Mouse (Mus musculus): ENCODE measurements around the gene Acot7. TPM values are rescaled to one million over a fixed set of nuclear protein-coding genes. Genes with fewer than 3 reads are reported as not detected.
A peak's percentile ranks its signal among the peaks of the same experiment; 100 is the strongest.

Gene Acot7
- total RNA-seq, 2 experiments from 2014 or later, result 15.0 to 18.5 TPM

DNA sequence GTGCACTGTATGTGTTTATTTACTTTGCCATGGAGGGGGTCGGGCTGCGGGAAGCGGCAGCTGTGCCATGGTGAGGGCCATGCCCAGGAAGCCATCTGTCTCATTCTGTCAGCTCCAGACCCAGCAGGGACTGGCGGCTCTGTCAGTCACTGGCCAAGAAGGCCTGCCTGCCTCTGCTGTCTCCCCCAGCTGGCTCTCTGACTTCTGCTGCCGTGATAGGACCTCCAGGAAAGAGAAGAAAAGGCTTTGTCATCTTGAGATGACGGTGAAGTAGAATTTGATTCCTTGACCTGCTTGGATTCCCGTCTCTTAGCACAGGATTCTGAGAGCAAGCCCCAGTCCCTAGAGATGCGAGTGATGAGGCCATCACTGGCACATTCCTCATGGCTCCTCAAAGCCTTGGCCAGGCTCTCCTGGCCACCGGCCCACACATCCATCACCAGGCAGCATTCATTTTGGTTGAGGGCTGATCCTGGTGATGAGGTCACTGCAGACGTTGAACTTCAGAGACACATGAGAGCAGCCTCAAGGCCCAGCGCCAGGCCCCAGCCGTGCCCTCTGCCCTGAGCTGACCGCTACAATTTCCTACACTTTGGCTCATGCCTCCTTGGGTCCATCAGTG lies 89.9 kb downstream of the Acot7 start:
- peak; percentile 68 to 70 for DNase-seq
- intact Hi-C loops (cut with DNase I), result no loop called here

DNA sequence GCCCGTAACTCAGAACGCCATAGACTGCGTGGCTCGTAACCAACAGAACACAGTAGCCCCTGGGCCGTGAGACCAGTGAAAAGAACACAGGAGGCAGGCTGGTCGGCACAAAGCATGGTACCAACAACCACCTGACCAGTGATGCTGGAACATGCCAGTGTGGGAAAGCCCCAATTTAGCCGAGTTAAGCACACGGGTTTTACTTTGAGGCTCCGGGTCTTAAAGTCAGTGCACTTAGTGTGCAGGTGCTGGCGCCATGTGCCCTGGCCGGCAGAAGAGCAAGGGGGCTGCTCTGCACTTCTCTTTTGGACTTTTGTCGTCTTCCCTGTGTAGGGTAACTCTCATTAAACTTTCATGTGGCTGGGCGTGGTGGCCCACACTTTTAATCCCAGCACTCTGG lies 92.0 kb downstream of the Acot7 start:
- intact Hi-C loops (cut with DNase I), result no loop called here
- no peak for DNase-seq

DNA sequence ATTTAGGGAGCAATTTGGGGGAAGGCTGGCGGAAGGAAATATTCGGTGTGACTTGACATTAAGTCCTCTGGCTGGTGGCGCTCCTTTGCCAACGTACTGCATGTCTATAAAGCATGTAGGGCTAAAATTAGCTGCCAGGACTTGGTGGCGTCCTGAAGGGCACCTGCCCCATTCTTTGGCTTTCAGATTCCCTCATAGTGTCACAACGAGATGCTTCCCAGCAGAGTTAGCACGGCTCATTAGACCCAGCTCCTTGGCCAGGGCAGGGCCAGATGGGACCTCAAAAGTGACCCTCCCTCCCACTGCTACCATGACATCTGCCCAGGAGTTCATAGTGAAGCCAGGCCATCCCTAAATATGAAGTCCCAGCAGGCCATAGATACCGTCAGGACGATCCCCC lies 92.7 kb downstream of the Acot7 start:
- intact Hi-C loops (cut with DNase I), result no loop called here
- DNase-seq, result no peak

DNA sequence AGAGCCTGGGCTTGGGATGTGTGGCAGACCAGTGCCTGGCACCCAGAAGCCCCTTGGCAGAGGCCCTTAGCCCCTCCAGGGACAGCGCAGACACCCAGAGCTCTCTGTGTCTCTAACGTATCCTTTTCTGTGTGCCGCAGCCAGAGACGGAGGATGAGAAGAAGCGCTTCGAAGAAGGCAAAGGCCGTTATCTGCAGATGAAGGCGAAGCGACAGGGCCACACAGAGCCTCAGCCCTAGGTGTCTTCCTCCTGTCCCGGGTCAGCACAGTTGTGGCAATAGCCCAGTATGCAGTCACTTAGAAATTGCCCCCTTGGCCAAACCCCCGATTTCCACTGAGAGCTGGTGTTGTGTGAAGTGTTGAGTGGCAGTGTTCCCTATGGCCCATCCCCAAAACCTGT lies 93.4 kb downstream of the Acot7 start:
- no peak for DNase-seq
- intact Hi-C loops (cut with DNase I), result no loop called here

DNA sequence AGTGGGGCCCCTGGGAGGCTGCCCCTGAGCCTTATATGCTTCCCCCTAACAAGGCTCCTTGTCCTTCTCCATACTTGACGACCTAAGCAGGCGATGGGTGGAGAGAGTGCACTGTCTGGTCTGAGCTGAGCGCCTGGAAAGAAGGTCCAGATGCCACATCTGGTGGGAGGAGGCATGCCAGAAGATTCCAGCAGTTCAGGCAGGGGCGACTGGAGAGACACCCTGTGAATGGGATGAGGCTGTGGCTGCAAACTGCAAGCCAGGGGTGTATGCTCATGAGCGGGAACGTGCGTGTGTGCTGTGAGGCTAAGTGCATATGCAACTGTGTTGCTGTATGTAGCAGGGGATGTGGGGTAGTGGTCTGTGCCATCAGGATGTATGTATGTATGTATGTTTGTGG lies 94.1 kb downstream of the Acot7 start:
- intact Hi-C loops (cut with DNase I), result loop anchor here (2.0 kb wide), 1 partner anchor 55 kb away; no protein-coding TSS in a partner anchor
- DNase-seq, result no peak

DNA sequence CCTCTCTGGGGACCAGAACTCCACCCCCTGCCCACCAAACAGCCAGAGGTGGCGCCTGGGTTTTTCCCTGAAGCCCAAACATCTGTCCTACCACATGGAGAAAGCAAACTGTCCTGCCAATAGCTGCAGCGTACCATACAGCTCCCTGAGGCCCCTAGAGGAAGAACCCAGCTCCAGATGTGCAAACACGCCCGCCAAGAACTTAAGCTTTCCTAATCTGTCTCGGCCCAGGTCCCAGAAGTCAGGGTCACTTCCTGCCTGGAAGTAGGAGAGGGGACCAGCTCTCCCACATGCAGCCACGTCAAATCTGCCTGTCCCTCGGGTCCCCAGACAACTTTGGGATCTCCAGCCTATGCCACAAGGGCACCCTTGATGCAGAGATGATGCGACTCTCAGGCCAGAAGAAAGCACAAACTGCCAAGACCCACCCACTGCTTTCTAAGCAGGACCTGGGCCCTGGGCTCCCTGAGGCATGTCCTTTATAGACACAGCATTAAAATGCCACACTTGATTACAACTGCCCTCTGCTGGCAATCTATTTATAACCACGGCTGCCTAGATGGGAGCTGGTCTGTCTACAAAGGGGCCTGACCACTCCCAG lies 94.6 kb downstream of the Acot7 start:
- intact Hi-C loops (cut with DNase I), result loop anchor here (2.0 kb wide), 1 partner anchor 56 kb away; no protein-coding TSS in a partner anchor
- peak; percentile 66 to 68 for DNase-seq

DNA sequence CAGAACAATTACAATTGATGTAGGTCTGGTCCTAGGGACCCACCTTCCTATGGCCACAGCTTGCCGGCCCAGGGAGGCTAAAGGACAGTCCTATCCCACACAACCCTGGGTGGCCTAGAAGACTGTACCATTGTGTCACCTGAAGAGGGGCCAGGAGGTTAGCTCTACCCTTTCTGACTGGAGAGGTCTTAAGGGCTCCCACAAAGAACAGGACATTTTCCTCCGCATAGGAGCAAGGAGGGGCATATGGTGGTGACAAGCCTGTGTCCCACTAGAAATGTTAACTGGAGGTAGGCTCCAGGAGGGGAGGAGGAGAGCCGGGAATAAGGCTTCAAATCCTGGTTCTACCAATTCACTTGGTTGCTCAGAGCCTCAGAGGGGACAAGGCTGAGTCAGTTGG lies 95.3 kb downstream of the Acot7 start:
- intact Hi-C loops (cut with DNase I), result loop anchor here (2.0 kb wide), 1 partner anchor 56 kb away; no protein-coding TSS in a partner anchor
- DNase-seq, result no peak

DNA sequence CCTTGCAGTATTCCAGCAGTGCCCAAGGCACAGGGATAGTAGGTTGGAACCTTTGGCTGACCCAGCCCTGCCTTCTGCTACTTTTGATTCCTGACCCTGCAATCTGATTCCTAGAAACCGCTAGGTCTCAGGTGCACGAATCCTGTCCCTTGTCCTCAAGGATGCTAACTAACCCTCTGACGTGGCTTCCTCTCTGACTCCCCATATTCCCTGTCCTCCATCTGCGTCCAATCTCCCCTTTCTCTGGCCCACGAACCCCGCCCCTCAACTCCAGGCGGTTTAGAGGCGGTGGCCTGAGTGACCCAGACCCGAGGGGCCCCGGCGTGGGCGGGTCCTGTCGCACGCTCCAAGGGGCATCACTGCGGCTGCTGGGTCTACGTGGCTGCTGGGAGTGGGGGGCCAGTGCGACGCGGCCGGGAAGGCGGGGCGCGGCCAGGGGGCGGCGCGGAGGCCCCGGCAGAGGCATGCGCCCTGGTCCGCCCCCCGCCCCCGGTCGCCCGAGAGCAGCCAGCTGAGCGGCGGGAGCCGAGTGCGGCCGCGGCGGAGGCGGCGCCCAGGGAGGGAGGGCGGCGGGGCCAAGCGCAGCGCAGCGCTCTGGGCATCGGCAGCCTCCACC lies 95.8 kb downstream of the Acot7 start, which contains the start of gene Gpr153:
Gene Gpr153 (plus strand): TSS at position 612 of the 616 bp plus-strand sequence.
- intact Hi-C loops (cut with DNase I), result loop anchor here (2.0 kb wide), 1 partner anchor 57 kb away; no protein-coding TSS in a partner anchor
- peak in 1 of 2 experiments; percentile 59 for DNase-seq

DNA sequence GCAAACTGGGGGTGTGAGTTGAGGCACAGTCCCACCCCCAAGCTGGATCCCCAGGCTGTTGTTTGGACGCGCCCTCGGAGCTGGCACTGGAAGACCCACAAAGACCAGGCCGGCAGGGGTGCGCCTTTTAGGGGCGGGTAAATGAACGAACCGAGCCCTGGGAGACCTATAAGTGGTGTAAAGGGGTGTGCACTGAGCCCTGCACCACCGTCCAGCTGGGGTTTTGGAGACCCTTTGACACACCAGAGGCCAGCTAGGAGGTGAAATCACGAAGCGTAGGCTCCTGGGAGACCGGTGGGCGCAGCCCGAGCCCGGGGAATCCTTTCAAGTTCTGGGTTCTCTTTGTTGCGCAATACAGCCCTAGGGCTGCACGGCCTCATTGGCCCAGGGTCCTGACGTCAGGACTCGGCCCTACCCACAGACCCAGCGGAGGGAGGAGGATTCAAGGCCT lies 96.8 kb downstream of the Acot7 start:
- peak; percentile 42 to 54 for DNase-seq
- intact Hi-C loops (cut with DNase I), result no loop called here

DNA sequence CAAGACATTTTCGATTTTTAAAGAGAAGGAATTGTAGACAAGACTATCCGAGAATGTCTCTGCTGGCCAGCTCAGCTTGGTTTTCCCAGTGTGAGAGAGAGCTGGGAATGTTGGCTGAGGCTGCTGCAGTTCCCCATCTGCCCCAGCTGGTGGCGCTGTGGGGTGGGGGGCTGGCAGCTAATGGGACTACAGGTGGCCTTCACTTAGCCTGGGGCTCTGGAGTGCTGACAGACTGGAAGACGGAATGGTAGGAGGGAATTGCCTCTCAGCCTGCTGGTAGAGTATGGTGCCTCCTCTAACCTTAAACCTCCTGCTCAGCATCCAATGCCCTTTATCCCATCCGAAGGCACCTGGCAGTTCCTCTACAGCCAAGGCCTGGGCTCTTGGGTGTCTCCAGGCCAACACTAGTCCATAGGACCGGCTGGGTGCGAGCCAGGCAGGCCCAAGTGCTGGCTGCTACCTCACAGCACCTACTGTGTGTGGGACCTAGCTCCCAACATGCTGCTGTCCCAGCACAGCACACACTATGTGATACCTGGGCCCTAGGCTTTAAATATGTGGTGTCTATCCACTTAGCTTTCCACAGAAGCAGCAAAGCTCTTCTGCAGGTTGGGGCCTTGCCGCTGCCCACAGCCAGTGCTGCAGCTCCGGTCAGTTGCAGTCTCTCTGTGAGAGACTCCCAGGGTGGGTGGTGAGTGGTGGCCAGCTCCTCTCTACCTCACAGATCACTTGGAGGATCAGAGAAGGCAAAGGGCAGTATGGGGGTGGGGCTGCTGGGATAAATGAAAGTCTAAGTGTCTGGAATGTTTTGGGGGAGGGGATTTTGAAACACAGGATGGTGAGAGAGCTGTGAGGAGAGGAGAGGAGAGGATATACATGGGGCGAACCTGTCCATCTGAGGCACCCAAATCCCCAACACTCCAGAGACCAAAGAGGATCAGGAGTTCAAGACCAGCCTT lies 98.7 kb downstream of the Acot7 start:
- no peak for DNase-seq
- intact Hi-C loops (cut with DNase I), result no loop called here

DNA sequence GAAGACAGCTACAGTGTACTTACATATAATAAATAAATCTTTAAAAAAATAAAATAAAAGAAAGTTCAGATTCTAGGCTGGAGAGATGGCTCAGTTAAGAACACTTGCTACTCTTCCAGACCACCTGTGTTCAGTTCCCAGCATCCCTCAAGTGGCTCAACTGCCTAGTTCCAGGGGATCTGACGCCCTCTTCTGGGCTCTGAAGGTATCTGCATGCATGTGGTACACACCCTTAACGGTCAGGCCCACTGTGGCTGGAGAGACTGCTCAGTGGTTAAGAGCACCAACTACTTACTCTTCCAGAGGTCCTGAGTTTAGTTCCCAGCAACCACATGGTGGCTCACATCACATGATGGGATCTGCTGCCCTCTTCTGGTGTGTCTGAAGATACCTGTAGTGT lies 100.0 kb downstream of the Acot7 start:
- DNase-seq, result no peak
- intact Hi-C loops (cut with DNase I), result no loop called here

DNA sequence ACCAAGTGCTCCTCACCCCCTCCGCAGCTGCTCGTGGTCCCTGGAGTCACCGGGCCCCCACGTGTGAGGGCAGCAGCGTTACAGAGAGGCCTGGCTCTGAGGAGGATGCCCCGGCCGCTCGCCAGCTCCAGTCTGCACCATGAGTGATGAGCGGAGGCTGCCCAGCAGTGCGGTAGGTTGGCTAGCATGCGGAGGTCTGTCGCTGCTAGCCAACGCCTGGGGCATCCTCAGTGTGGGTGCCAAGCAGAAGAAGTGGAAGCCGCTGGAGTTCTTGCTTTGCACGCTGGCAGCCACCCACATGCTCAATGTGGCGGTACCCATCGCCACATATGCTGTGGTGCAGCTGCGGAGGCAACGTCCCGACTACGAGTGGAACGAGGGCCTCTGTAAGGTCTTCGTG lies 101.1 kb downstream of the Acot7 start:
- DNase-seq, result no peak
- intact Hi-C loops (cut with DNase I), result no loop called here

DNA sequence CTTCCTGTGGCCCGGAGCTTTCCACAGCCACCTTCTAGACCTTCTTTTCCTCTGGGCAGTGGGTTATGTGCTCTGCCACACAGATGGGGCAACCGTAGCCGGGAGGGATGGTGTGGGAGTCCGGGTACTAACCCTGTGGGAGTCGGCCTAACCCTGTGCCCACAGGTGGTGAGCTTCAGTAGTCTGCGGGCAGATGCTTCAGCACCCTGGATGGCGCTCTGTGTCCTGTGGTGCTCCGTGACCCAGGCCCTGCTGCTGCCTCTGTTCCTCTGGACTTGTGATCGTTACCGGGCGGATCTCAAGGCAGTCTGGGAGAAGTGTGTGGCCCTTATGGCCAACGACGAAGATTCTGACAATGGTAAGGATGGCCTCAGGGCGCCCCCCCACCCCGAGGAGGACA lies 103.7 kb downstream of the Acot7 start:
- no peak for DNase-seq
- intact Hi-C loops (cut with DNase I), result no loop called here

DNA sequence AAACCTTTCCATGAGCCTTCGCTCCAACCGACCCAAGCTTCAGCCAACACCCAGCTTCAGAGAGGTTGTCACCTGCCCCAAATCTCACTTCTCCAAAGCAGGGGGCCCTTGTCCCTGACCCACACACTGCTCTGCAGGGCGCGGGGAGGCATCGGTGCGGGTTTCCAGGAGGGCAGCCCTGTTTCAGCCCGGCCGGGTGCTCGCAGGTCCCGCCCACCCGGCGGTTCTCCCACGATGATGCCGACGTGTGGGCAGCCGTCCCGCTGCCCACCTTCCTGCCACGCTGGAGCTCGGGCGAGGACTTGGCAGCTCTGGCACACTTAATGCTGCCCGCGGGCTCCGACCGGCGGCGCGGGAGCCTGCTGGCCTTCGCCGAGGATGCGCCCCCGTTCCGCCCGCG lies 104.8 kb downstream of the Acot7 start:
- intact Hi-C loops (cut with DNase I), result loop anchor here (2.0 kb wide), 1 partner anchor 110 kb away; no protein-coding TSS in a partner anchor
- no peak for DNase-seq

DNA sequence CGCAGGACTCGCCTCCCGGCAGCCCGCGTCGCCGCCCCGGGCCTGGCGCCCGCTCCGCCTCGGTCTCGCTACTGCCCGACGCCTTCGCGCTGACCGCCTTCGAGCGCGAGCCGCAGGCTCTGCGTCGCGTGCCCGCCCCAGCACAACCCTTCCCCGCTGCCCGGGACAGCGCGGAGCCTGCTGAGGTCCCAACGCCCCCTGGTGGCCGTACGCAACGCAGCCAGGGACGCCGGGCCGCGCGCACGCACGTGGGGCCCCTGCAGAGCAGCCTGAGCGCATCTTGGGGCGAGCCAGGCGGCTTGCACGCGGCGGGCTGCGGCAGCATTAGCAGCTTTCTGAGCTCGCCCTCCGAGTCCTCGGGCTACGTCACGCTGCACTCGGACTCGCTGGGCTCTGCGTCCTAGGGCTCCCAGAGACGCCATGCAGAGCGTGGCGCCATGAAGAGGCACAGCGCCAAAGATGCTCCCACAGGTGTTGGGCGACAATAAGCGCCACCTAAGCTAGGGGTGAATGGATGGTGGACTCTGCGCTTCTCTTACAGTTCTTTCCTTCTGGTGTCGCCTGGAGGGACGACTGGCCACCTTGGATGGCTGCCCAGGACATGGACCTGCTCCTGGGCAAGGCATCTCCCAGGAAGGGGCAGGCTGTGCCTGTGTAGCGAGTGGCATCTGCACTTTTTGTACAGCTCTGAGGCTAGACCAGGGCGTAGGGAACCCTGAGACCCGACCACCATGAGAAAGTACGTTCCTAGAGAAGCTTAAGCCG lies 105.4 kb downstream of the Acot7 start:
- peak; percentile 73 to 75 for DNase-seq
- intact Hi-C loops (cut with DNase I), result loop anchor here (2.0 kb wide), 1 partner anchor 111 kb away; no protein-coding TSS in a partner anchor

DNA sequence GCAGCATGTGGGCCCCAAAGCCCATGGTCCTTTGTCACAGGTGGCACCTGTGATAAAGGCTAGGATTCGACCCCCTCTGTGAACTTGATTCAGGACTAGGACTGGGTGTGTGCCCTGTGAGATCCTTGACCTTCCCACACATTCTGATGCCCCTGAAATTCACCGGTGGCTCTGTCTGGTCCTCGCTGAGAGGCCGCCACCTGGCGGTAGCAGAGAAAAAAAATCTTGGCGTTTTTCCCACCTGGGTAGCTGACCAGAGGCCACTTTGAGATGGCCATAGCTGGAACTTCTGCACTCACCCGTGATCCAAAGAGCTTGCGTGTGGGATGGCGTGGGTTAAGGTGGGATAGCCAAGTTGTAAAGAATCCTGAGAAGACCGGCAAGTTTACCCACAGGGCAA lies 107.6 kb downstream of the Acot7 start:
- DNase-seq, result peak; percentile 47 to 50
- intact Hi-C loops (cut with DNase I), result loop anchor here (2.0 kb wide), 1 partner anchor 73 kb away; no protein-coding TSS in a partner anchor

DNA sequence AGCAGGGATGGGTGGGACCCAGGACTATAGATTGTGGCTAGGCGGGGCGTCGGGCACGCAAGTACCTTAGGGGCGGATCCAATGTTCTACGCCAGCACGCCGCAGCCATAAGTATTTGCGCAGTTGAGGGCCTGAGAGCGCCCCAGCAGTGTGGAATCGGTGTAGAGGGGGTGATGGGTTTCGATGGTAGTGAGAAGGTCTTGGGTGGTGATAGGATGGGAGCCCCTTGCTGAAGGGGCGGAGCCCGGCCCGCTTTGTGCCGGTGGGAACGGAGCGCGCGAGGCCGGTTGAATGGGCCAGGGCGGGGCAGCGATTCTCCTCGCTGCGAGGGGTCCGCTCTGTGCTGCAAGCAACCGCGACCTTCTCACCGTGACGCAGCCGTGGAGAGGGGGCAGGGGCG lies 108.2 kb downstream of the Acot7 start:
- intact Hi-C loops (cut with DNase I), result no loop called here
- DNase-seq, result no peak

DNA sequence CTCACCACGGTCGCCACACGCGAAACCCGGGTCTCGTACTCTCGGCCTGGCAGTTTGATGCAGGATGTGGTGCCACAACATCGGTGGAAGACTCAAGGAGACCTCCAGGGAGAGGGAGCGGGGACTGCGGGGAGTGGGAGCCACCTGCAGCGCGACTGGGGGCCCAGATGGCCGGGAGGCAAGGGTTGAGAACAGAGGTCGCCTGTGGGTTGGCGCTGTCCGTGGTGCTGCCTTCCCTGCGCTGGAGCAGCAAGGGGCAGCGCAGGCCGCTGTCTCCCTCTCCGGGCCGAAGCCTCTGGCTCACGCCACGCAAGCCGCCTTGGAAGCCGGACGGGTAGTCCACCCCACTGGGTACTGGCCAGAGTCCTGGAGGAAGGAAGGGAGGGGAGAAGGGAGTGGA lies 109.0 kb downstream of the Acot7 start:
- peak in 1 of 2 experiments; percentile 51 for DNase-seq
- intact Hi-C loops (cut with DNase I), result no loop called here

DNA sequence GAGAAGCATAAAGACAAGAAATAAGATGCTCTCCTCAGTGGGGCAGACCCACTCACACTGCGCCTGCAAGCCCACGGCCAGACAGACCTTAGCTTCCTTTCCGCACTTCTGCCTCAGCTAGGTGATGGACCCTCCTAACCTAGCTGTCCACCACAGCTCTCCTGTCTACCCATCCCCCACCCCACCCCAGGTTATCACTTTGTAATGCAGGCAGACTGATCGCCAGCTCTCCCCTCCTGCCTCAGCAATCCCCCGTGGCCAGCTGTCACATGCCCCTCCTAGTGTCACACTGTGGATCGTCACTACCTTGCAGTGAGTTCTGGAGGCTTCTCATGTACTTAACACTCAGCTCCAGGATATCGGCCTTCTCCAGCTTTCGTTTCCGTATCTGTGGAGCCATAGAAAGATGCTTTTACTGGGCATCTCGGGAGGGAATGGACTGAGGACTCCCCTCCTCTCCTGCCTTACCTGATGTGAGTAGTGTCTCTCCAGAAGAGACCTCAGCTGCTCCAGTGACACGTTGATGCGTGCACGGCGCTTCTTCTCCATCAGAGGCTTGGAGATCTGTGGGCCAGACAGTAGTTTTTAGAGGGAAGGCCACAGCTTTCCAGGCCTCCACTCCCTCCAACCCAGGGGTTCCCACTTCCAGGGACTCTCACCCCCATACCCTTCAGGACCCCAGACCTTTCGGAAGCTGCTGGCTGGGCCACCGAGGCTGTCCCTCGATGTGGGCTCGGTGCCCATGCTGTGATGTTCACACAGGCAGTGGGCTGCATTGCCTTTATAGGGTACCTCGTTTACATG lies 109.6 kb downstream of the Acot7 start:
- intact Hi-C loops (cut with DNase I), result no loop called here
- DNase-seq, result no peak

Data from gastrocnemius, postnatal 36 days (tissue).